Mouse (Mus musculus): ENCODE measurements around the gene Arpc4. TPM values are rescaled to one million over a fixed set of nuclear protein-coding genes. Genes with fewer than 3 reads are reported as not detected.

Arpc4 gene
- total RNA-seq, 4 experiments from 2014 or later: 50.8 to 57.8 (median 55.8) TPM

DNA sequence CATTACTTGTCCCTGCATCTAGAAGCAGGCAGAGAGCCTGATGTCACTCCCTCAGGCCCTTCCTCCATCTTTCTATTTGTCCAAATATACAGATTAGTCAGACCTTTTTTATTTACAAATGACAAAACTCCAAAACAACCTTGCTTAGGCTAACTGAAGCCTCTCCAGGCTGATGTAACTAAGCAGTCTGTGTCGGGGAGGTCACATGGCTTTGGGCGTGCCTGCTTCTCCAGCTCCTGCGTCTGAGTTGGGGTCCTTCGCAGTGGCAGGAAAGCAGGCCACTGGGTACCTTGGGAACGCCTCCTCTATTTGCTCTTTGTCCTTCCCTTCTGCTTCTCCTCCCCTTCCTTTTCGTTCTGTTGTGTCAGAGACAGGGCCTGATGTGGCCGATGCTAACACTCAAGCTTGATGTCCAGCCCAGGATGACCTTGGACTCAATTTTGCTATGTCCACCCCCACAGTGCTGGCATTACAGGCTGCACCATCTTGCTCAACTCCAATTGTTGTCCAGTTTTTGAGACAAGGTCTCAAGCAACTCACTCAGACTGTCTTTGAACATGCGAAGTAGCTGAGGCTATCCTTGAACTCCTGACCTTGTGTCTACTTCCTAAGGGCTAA is 13.3 kb upstream of the Arpc4 start:
- no peak for DNase-seq (ENCODE audit: low spot score in 2 of 2)

DNA sequence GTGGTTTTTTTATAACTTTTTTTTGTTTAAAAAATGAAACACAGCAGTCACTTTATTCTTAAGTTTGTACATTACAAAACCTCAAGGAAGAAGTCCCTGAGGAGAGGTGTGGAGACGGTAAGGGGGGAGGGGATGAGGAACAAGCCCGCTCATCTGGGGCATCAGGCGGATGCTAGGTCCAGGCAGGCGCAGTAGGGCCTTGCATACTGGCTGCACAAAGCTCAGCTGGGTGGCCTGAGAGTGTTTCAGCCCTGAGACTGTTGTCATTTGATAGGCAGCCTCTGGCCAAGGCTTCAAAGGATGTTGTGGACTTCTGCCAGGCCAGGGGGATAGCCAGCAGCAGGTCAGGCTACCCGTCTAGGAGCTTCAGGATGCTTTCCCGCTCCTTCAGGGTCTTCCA is 11.3 kb upstream of the Arpc4 start:
- DNase-seq (ENCODE audit: low spot score in 2 of 2): no peak

DNA sequence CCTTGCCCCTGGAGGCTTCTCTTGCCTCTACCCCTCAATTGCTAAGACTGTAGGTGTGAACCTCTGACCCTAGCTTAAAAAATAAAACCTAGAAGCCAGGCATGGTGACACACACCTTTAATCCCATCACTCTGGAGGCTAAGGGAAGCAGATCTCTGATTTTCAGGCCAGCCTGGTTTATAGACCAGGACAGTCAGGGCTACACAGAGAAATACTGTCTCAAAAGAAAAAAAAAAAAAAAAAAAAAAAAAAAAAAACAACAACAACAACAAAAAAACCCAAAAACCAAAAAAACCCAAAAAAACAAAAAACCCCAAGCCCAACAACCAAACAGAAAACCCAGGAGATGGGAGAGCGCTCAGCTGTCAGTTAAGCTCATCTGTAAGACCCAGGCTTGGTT is 10.3 kb upstream of the Arpc4 start:
- DNase-seq (ENCODE audit: low spot score in 2 of 2): no peak

DNA sequence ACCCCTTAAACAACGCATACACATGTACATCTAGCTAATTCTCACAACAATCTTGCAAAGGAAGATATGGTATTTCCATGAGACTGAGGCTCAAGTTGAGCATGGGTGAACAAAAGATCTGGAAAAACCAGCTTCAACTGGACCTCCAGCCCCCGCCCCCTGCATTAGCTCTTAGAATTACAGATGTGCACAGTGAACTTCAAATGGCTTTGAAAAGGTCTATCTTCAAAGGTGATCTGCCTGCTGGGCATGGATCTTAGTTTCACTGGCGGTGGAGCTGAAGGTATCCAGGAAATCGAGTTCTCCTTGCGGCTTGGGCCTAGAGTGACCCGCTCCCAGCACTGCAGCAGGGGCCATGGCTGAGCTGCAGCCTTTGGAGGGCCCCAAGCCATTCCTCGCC is 9.8 kb upstream of the Arpc4 start:
- no peak for DNase-seq (ENCODE audit: low spot score in 2 of 2)

DNA sequence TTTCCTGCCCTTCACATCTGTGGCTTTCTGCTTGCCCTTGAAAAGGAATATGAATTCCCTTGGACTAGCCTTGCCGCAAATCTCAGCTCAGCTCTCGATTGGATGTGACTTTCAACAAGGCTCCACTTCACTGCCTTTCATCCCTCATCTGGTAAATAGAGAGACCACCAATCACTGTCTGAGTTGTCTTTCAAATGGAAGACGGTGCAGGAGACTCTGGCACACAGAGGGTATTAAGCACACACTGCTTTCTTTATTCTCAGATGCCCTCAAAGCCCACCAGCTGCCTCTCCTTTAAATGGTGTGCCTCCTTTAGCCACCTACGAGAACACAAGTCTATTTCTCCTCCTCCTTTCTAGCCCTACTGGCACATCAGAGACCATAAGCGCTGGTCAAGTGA is 9.3 kb upstream of the Arpc4 start:
- DNase-seq (ENCODE audit: low spot score in 2 of 2): no peak

DNA sequence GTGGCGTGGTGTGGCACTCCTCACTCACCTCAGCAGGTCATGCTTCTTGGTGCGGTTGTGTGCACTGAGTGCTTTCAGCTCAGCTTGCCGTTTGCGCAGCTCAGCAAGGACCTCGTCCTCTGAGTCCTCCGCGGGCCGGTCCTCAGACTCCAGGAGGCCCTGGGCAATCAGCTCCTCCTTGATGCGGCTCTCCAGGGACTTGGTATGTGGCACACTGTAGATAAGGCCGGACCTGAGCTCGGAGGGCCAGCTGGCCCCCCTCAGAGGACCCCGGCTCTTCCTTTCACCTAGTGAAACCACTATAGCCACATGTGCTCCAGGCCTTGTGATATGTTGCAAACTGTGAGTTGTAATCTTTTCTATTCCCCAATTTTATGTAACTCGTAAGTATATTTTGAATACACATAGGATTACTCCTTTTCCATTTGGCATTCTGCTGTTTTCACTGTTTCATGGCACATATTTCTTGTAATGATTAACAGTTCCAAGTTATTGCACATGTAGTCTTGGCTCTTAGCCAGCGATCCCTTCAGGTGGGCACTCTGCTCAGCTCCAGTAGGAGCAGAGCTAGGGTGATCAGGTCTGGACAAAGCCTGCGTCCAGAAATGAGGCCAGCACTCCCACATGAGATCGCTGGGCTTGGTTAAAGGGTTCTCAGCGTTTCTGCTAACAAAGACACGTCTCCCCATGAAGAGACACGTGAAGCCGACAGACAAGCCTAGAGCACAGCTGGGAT is 7.6 kb upstream of the Arpc4 start:
- DNase-seq (ENCODE audit: low spot score in 2 of 2): no peak

DNA sequence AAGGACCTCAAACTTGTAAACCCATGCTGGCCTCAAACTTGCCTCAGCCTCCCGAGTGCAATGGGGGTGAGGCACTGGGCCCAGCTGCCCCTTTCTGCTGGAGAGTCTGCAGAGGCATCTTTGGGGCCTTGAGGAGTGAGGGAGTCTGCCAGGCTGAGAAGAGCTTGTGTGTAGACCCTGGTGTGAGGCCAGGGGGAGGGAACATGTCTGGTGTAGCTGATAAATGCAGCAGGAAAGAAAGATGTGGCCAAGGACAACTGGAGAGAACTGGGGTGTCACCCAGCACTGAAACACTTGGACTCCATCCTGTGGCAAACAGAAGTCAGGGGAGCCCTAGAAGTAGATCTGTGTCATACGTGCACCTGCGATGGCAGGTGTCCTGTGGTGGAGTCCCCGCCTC is 4.4 kb upstream of the Arpc4 start:
- no peak for DNase-seq (ENCODE audit: low spot score in 2 of 2)

DNA sequence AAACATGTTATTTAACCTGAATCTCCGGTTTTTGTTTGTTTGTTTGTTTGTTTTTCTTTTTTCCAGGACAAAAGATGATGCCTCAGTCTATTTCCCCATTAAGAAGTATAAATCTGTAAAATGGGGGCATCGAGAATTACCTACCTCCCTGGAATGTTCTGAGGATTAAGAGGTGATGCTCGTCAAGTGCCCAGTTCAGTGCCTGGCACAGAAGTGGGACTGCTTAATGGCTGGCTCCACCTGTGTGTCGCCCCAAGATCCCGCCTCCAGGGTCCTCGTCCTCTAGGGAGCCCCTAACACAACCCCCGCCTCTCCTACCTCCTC is 781 bp upstream of the Arpc4 start:
- no peak for DNase-seq (ENCODE audit: low spot score in 2 of 2)

DNA sequence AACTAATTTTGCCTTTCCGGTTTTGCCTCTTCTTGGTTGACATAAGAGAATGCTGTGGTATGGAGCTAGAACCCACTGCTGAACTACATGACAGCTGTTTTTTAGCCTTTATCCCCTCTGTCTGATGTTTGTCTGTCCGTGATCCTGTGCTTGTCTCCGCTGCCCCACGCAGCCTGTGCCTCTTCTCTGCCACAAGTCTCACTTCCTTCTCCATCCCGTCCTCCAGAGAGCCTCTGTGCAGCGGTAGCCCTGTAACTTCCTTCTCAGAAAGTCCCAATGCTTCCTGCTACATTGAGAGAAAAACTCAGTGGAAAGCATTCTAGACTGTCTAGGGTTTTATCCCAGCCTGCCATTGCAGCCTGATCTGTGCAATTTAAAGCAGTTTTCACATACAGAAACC is 1.3 kb downstream of the Arpc4 start:
- DNase-seq (ENCODE audit: low spot score in 2 of 2): no peak

DNA sequence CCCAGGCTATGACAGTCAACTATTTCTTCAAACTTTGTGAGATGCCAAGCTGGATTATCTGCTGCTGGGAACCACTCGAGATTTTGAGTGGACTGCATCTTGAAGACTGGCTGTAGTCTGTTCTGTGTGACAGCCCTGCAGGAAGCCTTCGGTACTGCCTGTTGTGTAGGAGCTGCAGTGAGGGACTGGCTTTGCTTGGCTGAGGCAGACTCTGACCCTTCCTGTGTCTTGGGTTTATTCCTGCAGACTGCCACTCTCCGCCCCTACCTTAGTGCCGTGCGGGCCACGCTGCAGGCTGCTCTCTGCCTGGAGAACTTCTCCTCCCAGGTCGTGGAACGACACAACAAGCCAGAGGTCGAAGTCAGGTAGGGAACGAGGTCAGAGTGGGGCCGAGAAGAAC is 2.6 kb downstream of the Arpc4 start:
- no peak for DNase-seq (ENCODE audit: low spot score in 2 of 2)

DNA sequence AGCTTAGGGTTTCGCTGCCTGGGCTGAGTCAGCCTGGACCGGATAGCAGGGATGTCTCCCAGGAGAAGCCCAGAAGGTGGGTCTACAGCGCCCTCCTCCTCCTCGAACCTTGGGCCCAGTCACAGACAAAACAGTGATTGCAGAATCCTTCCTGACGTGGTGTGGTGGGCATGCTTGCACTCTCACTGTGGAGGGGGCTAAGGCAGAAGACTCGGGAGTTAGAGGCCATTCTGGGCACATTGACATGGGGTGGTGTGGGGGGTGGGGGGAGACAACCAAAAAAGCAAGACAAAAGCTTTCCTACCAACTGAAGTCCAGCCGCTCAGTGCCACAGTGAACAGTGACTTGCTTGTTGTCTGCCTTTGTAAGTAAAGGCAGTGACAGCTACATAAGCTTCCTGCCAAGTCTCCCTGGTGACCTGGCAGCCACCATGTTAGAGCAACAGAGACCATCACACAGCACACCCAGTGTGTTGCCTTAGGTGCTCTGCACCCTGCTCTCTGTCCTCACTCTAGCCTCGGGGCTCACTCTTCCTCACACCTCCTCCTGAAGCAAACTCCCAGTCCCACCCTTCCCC is 6.5 kb downstream of the Arpc4 start:
- DNase-seq (ENCODE audit: low spot score in 2 of 2): no peak

DNA sequence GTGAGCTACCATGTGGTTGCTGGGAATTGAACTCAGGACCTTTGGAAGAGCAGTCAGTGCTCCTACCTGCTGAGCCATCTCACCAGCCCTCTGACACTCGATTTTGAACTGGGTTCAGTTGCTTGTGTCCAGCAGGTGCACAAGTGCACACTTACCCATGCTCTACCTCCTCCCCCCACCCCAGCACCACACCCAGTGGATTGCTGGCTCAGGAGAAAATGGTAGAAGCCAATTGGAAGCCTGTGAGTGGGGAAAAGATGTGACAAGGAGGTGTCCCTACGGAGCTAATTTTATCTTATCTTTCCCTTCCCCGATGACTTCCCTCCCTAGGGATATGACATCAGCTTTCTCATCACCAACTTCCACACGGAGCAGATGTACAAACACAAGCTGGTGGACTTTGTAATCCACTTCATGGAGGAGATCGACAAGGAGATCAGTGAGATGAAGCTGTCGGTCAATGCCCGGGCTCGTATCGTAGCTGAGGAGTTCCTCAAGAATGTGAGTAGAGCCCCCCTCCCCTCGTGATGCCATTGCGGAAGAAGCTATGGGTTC is 7.3 kb downstream of the Arpc4 start:
- no peak for DNase-seq (ENCODE audit: low spot score in 2 of 2)

DNA sequence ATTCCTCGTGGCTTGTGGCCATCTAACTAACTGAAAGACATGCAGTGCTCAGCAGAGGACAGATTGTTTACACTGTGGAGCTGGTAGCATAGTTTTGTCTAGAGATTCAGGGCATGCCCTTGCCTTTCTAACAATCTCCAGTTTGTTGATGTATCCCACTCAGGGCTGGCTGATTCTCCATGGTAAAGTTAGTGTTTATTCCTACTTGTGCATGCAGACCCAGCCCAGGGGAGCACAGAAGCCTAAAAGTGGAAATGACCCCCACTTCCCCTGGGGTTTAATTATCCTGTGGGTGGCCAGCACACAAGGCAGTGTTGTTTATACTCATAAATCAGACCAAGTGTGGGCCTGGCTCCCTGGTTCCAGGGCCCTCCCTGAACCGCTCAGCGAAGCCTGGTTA is 8.1 kb downstream of the Arpc4 start:
- no peak for DNase-seq (ENCODE audit: low spot score in 2 of 2)

DNA sequence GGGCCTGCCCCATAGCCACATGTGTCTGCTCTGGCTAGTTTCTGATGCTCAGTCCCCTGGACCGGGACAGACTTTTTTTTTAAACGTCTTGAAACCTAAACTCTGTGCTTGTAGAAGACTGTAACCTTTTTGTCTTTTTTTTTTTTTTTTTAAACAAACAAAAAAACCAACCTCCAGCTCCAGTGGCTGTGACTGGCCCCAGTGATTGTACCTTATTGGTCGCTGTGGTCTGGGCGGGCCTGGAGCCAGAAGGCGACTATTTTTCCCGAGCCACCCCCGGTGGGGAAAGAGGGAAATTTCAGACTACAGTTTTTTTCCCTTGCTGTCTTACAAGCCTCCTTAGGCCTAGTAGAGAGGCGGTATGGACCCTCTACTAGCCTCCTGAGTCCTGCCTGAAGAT is 11.0 kb downstream of the Arpc4 start, which contains the start of gene Ttll3:
Gene Ttll3 (plus strand): TSS at position 301 of the 400 bp plus-strand sequence.
- DNase-seq (ENCODE audit: low spot score in 2 of 2): no peak

DNA sequence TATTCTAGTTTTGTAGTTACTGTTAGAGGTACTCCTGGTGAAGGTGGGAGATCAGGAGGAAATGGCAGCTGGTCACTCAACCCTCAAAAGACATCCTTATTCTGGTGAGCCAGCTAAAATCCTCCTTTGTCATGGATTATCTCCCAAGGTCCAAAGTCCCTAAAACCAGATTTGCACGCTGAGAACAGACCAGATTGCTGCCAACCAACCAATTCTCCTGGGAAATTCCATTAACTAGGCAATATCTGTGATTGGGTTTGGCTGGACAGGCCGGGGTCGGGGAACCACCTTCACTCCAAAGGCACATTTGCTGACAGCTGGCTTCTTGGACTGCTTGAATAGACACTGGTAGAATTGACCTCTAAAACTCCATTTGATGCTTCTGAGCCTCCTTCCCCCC is 12.8 kb downstream of the Arpc4 start:
- DNase-seq (ENCODE audit: low spot score in 2 of 2): no peak

DNA sequence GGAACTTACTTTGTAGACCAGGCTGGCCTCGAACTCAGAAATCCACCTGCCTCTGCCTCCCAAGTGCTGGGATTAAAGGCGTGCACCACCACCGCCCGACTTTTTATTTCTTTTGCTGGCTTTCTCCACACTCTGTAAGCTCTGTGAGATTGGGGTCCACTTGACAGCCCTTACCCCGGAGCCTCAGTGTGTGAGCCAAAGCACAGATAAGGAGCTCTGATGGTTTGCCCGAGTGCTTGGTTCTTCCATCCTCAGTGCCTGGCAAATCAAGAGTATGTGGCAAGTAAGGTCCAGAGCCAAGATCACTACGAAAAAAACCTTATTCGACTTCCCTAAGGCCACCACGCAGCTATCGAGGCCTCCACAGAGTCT is 14.1 kb downstream of the Arpc4 start:
- no peak for DNase-seq (ENCODE audit: low spot score in 2 of 2)

DNA sequence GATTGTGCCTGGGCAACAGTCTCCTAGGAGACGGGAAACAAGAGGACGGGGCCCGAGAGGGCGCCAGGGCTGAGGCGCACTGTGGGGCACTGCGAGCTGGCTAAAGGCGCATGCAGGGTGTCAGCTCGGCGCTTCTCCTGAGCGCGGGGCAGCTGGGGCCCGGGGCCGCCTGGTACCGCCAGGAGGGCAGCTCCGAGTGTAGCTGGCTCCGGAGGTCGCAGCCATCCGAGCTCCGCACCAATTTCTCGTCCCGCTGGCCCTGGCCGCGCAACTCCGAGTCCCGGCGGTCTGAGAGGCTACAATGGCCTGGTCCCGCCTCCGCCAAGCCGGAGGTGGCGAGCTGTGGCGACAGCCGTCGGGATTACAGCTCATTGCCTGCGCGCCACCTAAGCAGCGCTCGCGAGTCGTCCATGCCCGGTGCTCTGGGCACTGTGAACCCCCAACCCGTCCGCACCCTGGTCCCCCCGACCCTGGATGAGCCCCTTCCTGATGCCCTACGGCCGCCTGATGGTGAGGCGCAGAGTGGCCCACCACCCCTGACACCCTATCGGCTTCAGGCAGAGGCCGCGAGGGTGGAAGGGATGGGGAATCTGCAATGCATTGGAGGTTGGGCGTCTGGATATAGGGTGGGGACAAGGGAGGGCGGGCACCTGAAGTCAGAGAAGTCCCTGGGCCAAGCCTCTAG is 14.6 kb downstream of the Arpc4 start:
- DNase-seq (ENCODE audit: low spot score in 2 of 2): no peak

DNA sequence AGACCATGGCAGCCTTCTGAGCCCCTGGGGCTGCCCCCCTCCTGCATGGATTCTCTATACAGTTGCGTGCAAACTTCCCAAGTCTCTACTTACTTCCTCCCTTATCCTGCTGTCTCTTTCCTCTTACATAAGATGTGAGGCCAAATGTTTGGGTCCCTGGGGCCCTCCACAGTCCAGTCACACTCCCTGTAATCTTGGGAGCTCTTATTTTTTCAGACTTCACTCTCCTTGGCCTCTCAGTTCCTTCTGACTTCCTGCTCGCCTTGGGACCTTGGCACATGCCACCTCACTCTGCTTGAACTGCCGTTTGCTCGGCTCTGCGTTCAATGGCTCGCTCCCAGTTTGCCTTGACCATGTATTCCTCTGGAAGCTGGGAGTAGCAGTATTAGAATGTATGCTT is 16.0 kb downstream of the Arpc4 start:
- DNase-seq (ENCODE audit: low spot score in 2 of 2): no peak

DNA sequence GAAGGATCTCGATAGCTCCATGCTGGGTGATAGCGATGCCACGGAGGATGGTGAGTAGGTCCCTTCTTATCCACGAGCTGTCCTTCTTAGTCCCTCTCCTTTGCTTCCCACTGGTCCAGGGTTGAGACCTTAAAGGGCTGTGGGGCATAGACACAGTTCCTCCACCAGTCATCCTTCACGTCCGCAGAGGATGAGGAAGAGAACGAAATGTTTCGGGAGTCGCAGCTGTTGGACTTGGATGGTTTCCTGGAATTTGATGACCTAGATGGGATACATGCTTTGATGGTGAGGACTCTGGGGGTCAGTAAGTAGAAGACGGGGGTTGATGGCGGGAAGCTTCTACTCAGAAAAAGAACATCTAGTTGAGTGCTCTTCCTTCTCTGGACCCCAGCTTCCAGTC is 16.9 kb downstream of the Arpc4 start:
- DNase-seq (ENCODE audit: low spot score in 2 of 2): no peak

DNA sequence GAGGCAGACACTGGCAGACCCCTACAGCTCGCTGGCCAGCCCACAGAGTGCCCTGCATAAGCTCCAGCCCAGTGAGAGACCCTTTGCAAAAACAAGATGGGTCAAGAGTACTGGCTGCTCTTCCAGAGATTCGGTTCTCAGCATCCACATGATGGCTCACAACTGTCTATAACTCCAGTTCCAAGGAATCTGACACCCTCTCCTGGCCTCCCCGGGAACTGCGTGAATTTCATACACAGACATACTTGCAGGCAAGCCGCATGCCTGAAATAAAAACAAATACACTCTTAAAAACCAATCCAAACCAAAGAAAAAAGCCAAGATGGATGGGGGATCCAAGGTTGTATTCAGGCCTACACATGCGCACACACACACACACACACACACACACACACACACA is 17.6 kb downstream of the Arpc4 start:
- DNase-seq (ENCODE audit: low spot score in 2 of 2): no peak

DNA sequence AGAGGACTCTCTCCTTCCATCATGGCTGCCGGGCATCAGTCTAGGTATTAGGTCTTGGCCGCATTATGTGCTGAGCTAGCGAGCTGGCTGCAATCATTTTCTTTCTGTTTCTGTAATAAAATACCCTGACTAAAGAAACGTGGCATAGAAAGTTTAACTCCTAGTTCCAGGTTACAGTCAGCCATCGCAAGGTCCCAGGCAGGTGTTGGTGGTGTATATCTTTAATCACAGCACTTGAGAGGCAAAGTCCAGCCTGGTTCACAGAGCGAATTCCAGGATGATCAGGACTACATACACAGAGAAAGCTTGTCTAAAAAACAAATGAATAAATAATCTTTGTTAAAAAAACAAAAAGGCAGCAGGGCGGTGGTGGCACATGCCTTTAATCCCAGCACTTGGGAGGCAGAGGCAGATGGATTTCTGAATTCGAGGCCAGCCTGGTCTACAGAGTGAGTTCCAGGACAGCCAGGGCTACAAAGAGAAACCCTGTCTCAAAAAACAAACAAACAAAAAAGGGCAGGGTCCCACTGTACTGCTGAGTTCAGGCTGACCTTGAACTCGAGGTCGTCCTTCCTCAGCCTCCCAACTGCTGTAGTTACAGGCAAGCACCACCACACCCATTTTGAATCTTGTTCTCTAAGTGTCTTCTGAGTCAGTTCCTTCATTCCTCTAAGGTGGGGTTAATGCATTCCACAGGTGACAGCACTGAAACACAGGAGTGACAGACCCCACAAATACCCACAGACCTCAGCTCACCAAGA is 18.5 kb downstream of the Arpc4 start:
- no peak for DNase-seq (ENCODE audit: low spot score in 2 of 2)

DNA sequence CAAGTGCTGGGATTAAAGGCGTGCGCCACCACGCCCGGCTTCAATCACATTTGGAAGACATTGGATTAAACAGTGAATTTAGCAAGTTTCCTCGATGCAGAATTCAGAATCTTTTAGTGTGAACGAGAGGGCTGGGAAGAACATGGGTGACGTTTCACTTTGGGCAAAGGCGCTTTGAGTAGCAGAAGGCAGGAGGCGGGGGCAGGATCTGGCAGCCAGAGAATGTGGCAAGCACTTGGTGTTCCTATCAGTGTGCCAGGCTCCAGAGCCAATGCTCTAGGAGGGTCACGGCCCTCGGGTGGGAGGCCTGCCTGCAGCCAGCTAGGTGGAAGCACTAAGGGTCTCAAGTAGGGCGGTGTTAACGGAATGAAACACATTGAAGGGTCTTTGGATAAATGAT is 24.2 kb downstream of the Arpc4 start:
- peak in 1 of 2 experiments; percentile 45 for DNase-seq (ENCODE audit: low spot score in 2 of 2)

Data from gastrocnemius, adult 8-10 months (tissue).